Mouse (Mus musculus) liver, embryonic 16.5 days (tissue): Measurements from ENCODE around the gene Epsti1. TPM values are rescaled to one million over a fixed set of nuclear protein-coding genes. Genes with fewer than 3 reads are reported as not detected.
"Not testable (repeated sequence)": the region's sequence is repeated elsewhere in the genome, so short reads cannot be mapped to it uniquely, and the experiment has no call there.

Source experiments
- ATAC-seq: fragments of 200-750 bp; cut with Nextera tagmentation; 2 replicates; pipeline ENCODE4 v1.8.0; 2017; ENCODE audit warnings: low read depth, mild to moderate bottlenecking, moderate number of reproducible peaks, moderate library complexity
- H3K27ac ChIP-seq: fragments of 300-500 bp; sonication (generic); 2 replicates; pipeline ENCODE4 v1.5.1; 2014; ENCODE audit warnings: mild to moderate bottlenecking, low read length
- H3K27me3 ChIP-seq: fragments of 300-500 bp; sonication (generic); 2 replicates; pipeline ENCODE4 v1.6.1; 2014; ENCODE audit warnings: low read depth, low read length, mixed read lengths; ENCODE audit not compliant: control insufficient read depth, insufficient read depth
- H3K36me3 ChIP-seq: fragments of 300-500 bp; sonication (generic); 2 replicates; pipeline ENCODE4 v1.6.1; 2014; ENCODE audit warnings: mild to moderate bottlenecking; ENCODE audit not compliant: control insufficient read depth, insufficient read depth
- H3K4me1 ChIP-seq: fragments of 300-500 bp; sonication (generic); 2 replicates; pipeline ENCODE4 v1.6.1; 2014; ENCODE audit warnings: low read depth, low read length, mixed read lengths; ENCODE audit not compliant: control insufficient read depth
- H3K4me2 ChIP-seq: fragments of 300-500 bp; sonication (generic); 2 replicates; pipeline ENCODE4 v1.6.1; 2014; ENCODE audit warnings: low read depth, low read length, mixed read lengths
- H3K4me3 ChIP-seq: fragments of 300-500 bp; sonication (generic); 2 replicates; pipeline ENCODE4 v1.5.1; 2014; ENCODE audit warnings: low read depth, mild to moderate bottlenecking, low read length
- H3K9ac ChIP-seq: fragments of 300-500 bp; sonication (generic); 2 replicates; pipeline ENCODE4 v1.6.1; 2014; ENCODE audit warnings: low read depth, low read length
- H3K9me3 ChIP-seq: fragments of 300-500 bp; sonication (generic); replicated peaks from 2 replicates; pipeline ENCODE4 v1.6.1; 2016; ENCODE audit warnings: low read length; ENCODE audit not compliant: control insufficient read depth
- WGBS: fragments of 180-500 bp; shearing (Covaris S2); extraction: QIAGEN DNeasy Blood & Tissue Kit; methylation state at CpG from one replicate; pipeline ENCODE4 v1.1.7; 2014; ENCODE audit not compliant: insufficient replicate concordance; 5-methylcytosine and 5-hydroxymethylcytosine counted together
- polyA plus RNA-seq: library from polyadenylated mRNA; unstranded; fragments of >200 nt; fragmentation: Nextera tagmentation; extraction: Ambion mirVana; gene quantifications from 2 replicates; pipeline ENCODE4 v1.2.1, GENCODE M21; 2015

Gene Epsti1
- polyA plus RNA-seq, 1 experiment from 2014 or later, result 1.4 TPM

GRCm38 (mm10) chr14:77874304-77875241, 29.5 kb upstream of the Epsti1 start, which contains the start of gene Dnajc15:
TSS of gene Dnajc15 (minus strand) at chr14:77875125.
- H3K9ac ChIP-seq, result peak within 1 kb of the TSS; percentile 70
- peak within 1 kb of the TSS; percentile 8; the same call in 1 of the 2 replicates for H3K27ac ChIP-seq
- H3K4me3 ChIP-seq, result peak within 1 kb of the TSS; percentile 74
- peak; percentile 92 for ATAC-seq
- no peaks in the 10 kb centered on the region for H3K36me3 ChIP-seq
- WGBS, result 1% methylated on average over 44 of the region's 44 CpGs
- H3K4me1 ChIP-seq, result peaks cover 2% of the 10 kb centered on the region
- no peaks in the 10 kb centered on the region for H3K27me3 ChIP-seq
- H3K9me3 ChIP-seq, result no peaks in the 10 kb centered on the region
- peak within 1 kb of the TSS; percentile 68 for H3K4me2 ChIP-seq

- Histone ChIP-seq H3K27ac (no peak overlapping the region), H3K27me3 (no peaks in the 10 kb centered on the region), H3K4me3 (no peak overlapping the region), H3K4me2 (no peak overlapping the region), H3K9me3 (no peaks in the 10 kb centered on the region), H3K36me3 (no peaks in the 10 kb centered on the region), H3K9ac (no peak overlapping the region), H3K4me1 (peaks cover 2% of the 10 kb centered on the region)
- 56% methylated on average over 1 of the region's 1 CpGs for WGBS
- no peak for ATAC-seq
Observed at GRCm38 (mm10) chr14:77876199-77876598, 27.8 kb upstream of the Epsti1 start.

DNA sequence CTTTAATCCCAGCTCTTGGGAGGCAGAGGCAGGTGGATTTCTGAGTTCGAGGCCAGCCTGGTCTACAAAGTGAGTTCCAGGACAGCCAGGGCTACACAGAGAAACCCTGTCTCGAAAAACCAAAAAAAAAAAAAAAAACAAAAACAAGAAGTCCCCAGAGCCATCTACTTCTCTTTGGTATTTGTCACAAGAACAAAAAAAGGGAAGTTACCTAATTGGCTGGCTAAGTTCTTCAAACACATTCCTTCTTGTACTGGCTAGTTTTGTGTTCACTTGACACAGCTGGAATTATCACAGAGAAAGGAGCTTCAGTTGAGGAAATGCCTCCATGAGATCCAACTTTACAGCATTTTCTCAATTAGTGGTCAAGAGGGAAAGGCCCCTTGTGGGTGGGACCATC, 26.2 kb upstream of the Epsti1 start:
- H3K4me3 ChIP-seq, H3K27me3 ChIP-seq, H3K36me3 ChIP-seq, H3K9ac ChIP-seq, H3K9me3 ChIP-seq, ATAC-seq, H3K4me2 ChIP-seq, H3K27ac ChIP-seq, H3K4me1 ChIP-seq: not testable (repeated sequence)
- whole genome bisulfite sequencing, result 40% methylated on average over 1 of the region's 2 CpGs

GRCm38 (mm10) chr14:77881998-77882397, 22.0 kb upstream of the Epsti1 start:
- H3K27ac ChIP-seq, result no peak overlapping the region
- no peak for ATAC-seq
- H3K36me3 ChIP-seq, result no peaks in the 10 kb centered on the region
- WGBS, result 58% methylated on average over 1 of the region's 1 CpGs
- H3K4me2 ChIP-seq, result no peak overlapping the region
- H3K27me3 ChIP-seq, result no peaks in the 10 kb centered on the region
- no peak overlapping the region for H3K4me3 ChIP-seq
- H3K9me3 ChIP-seq, result no peaks in the 10 kb centered on the region
- no peaks in the 10 kb centered on the region for H3K4me1 ChIP-seq
- no peak overlapping the region for H3K9ac ChIP-seq

GRCm38 (mm10) chr14:77882669-77883068, 21.4 kb upstream of the Epsti1 start:
- no peaks in the 10 kb centered on the region for H3K9me3 ChIP-seq
- no peak for ATAC-seq
- 46% methylated on average over 6 of the region's 6 CpGs for WGBS

GRCm38 (mm10) chr14:77886376-77886775, 17.7 kb upstream of the Epsti1 start:
- H3K9ac ChIP-seq, result no peak overlapping the region
- H3K4me3 ChIP-seq, result no peak overlapping the region
- no peaks in the 10 kb centered on the region for H3K4me1 ChIP-seq
- no peak for ATAC-seq
- WGBS, result 57% methylated on average over 3 of the region's 3 CpGs
- H3K4me2 ChIP-seq, result no peak overlapping the region
- no peak overlapping the region for H3K27ac ChIP-seq
- H3K9me3 ChIP-seq, result no peaks in the 10 kb centered on the region
- H3K27me3 ChIP-seq, result no peaks in the 10 kb centered on the region
- no peaks in the 10 kb centered on the region for H3K36me3 ChIP-seq

More at GRCm38 (mm10) chr14:77882669-77883068, 21.4 kb upstream of the Epsti1 start:
- H3K36me3 ChIP-seq, result no peaks in the 10 kb centered on the region
- no peaks in the 10 kb centered on the region for H3K27me3 ChIP-seq
- H3K9ac ChIP-seq, result no peak overlapping the region
- H3K4me2 ChIP-seq, result no peak overlapping the region
- H3K4me1 ChIP-seq, result no peaks in the 10 kb centered on the region
- H3K4me3 ChIP-seq, result no peak overlapping the region
- H3K27ac ChIP-seq, result no peak overlapping the region

DNA sequence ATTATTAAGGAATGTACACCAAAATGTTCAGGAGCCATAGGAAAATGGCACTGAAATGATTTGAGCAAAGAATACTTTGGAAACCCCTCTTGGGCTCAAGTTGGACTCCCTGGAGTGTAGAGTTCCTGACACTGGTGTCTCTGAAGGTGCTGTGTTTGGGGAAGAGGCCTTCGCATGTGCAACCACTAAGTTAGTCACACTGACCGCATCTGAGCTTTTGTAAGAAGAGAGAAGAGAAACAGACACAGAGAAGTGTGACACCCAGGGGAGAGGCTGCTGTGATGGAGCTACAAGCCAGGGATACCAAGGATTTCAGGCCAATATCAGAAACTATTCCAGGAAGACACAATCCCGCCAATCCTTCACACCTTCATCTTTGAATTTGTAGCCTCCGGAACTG, 17.1 kb upstream of the Epsti1 start:
- Histone ChIP-seq H3K36me3 (no peaks in the 10 kb centered on the region), H3K27ac (no peak overlapping the region), H3K9ac (no peak overlapping the region), H3K4me3 (no peak overlapping the region), H3K27me3 (no peaks in the 10 kb centered on the region), H3K4me2 (no peak overlapping the region), H3K4me1 (no peaks in the 10 kb centered on the region), H3K9me3 (no peaks in the 10 kb centered on the region)
- 66% methylated on average over 4 of the region's 4 CpGs for WGBS
- no peak for ATAC-seq

- ATAC-seq, result no peak
- Histone ChIP-seq H3K4me2 (no peak overlapping the region), H3K27ac (no peak overlapping the region), H3K27me3 (no peaks in the 10 kb centered on the region), H3K9ac (no peak overlapping the region), H3K4me1 (no peaks in the 10 kb centered on the region), H3K4me3 (no peak overlapping the region), H3K9me3 (no peaks in the 10 kb centered on the region), H3K36me3 (no peaks in the 10 kb centered on the region)
- WGBS, result 69% methylated on average over 7 of the region's 7 CpGs
Observed at GRCm38 (mm10) chr14:77889911-77890310, 14.1 kb upstream of the Epsti1 start.

- Histone ChIP-seq H3K9me3 (no peaks in the 10 kb centered on the region), H3K36me3 (no peaks in the 10 kb centered on the region), H3K27ac (no peak overlapping the region), H3K27me3 (no peaks in the 10 kb centered on the region), H3K9ac (no peak overlapping the region), H3K4me2 (no peak overlapping the region), H3K4me3 (no peak overlapping the region), H3K4me1 (no peaks in the 10 kb centered on the region)
- no peak for ATAC-seq
- 67% methylated on average over 3 of the region's 3 CpGs for WGBS
Observed at GRCm38 (mm10) chr14:77895951-77896350, 8.1 kb upstream of the Epsti1 start.
